34 mouse cellular contexts compared by ENCODE assay signal in the genomic region with DNA sequence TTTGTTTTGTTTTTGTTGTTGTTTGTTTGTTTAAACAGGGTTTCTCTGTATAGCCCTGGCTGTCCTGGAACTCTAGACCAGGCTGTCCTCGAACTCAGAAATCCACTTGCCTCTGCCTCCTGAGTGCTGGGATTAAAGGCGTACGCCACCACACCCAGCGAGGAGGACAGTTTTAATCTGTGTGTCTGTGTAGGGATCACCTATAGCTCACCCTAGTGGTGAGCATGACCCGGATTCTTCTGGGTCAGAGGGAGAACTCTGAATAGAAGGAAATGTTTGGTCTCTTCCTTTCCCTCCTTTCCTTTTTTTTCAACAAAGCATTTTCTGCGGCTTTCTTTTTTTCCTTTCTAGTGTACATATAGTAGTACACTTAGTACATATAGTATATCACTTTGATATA. TPM values are rescaled to one million over a fixed set of nuclear protein-coding genes. Genes with fewer than 3 reads are reported as not detected.
DNase-seq lines count a peak whose midpoint lies in the region; ATAC-seq and TF ChIP-seq lines count a peak whose summit lies in the region.
"Had no signal": no experiment of that assay in that cellular context is flagged by ENCODE, and none has a peak within 500 bp of the region (broad histone marks: within the 10 kb centered on the region; RNA-seq: fewer than 3 reads in every experiment).

No protein-coding gene starts in this region.

- no peaks in the 10 kb centered on the region for H3K9me3 ChIP-seq in intestine, postnatal 0 days (ENCODE audit: control insufficient read depth)
- no peaks in the 10 kb centered on the region for H3K9me3 ChIP-seq in intestine, embryonic 16.5 days (ENCODE audit: control insufficient read depth, low read length)
- H3K9me3 ChIP-seq in lung, embryonic 14.5 days (ENCODE audit: low read depth, low read length), result no peaks in the 10 kb centered on the region
- H3K9me3 ChIP-seq in MEL (replicated peaks; ENCODE audit: insufficient read depth, low read length), result no peaks in the 10 kb centered on the region
- no peaks in the 10 kb centered on the region for H3K9me3 ChIP-seq in forebrain, embryonic 15.5 days
- H3K9me3 ChIP-seq: embryonic facial prominence, embryonic 13.5 days; forebrain, embryonic 10.5 days; heart, embryonic 12.5 days; hindbrain, embryonic 13.5 days; stomach, embryonic 15.5 days had no signal

- H3K4me1 ChIP-seq in intestine, postnatal 0 days (replicated peaks; ENCODE audit: control insufficient read depth, insufficient read depth, low read length), result no peaks in the 10 kb centered on the region
- H3K4me1 ChIP-seq in intestine, embryonic 16.5 days (ENCODE audit: control insufficient read depth, insufficient read depth, low read length), result no peaks in the 10 kb centered on the region
- no peaks in the 10 kb centered on the region for H3K4me1 ChIP-seq in lung, embryonic 14.5 days (ENCODE audit: insufficient read depth)
- H3K4me1 ChIP-seq in MEL (ENCODE audit: control insufficient read depth in 1 of 2, insufficient read depth in 2 of 2, low read length in 2 of 2), result no peaks in the 10 kb centered on the region
- no peaks in the 10 kb centered on the region for H3K4me1 ChIP-seq in forebrain, embryonic 15.5 days
- H3K4me1 ChIP-seq: embryonic facial prominence, embryonic 13.5 days; forebrain, embryonic 10.5 days; heart, embryonic 12.5 days; hindbrain, embryonic 13.5 days; stomach, embryonic 15.5 days had no signal

- no peak for ATAC-seq in intestine, postnatal 0 days
- ATAC-seq in intestine, embryonic 16.5 days, result no peak
- no peak for ATAC-seq in lung, embryonic 14.5 days (ENCODE audit: insufficient read depth)
- ATAC-seq in forebrain, embryonic 15.5 days (replicated peaks), result no peak
- ATAC-seq: forebrain, postnatal 0 days; inflammation-experienced regulatory T-cells, adult 6 months had no signal

- no peak overlapping the region for H3K9ac ChIP-seq in intestine, postnatal 0 days (ENCODE audit: low read depth, low read length)
- H3K9ac ChIP-seq in intestine, embryonic 16.5 days (ENCODE audit: low read depth, low read length), result no peak overlapping the region
- no peak overlapping the region for H3K9ac ChIP-seq in lung, embryonic 14.5 days
- no peak overlapping the region for H3K9ac ChIP-seq in MEL (ENCODE audit: control insufficient read depth, low read depth, low read length, poor library complexity, severe bottlenecking)
- no peak overlapping the region for H3K9ac ChIP-seq in forebrain, embryonic 15.5 days (replicated peaks)
- H3K9ac ChIP-seq: embryonic facial prominence, embryonic 13.5 days; forebrain, postnatal 0 days; heart, embryonic 12.5 days; hindbrain, embryonic 13.5 days; stomach, embryonic 15.5 days had no signal

- H3K27me3 ChIP-seq in intestine, postnatal 0 days (replicated peaks; ENCODE audit: control insufficient read depth, insufficient read depth, low read length), result no peaks in the 10 kb centered on the region
- H3K27me3 ChIP-seq in intestine, embryonic 16.5 days (replicated peaks; ENCODE audit: control insufficient read depth, insufficient read depth, low read length), result no peaks in the 10 kb centered on the region
- no peaks in the 10 kb centered on the region for H3K27me3 ChIP-seq in lung, embryonic 14.5 days (ENCODE audit: insufficient read depth, low read length)
- 0 out of 4 replicates have a peak, but pooled peaks cover 0 to 2% of the 10 kb centered on the region in 2 experiments for H3K27me3 ChIP-seq in MEL (ENCODE audit: control insufficient read depth in 1 of 2, insufficient read depth in 2 of 2, low read length in 2 of 2)
- H3K27me3 ChIP-seq in forebrain, embryonic 15.5 days, result no peaks in the 10 kb centered on the region
- H3K27me3 ChIP-seq: embryonic facial prominence, embryonic 13.5 days; heart, embryonic 12.5 days; hindbrain, embryonic 13.5 days; stomach, embryonic 15.5 days had no signal

- no peak for DNase-seq in lung, embryonic 14.5 days
- no peak for DNase-seq in lung, postnatal 25 days (ENCODE audit: low spot score)
- no peak for DNase-seq in MEL (ENCODE audit: low read depth, low spot score)
- no peak for DNase-seq in frontal cortex, postnatal 36 days (ENCODE audit: low spot score in 2 of 2)
- DNase-seq: adrenal gland, postnatal 14 days; cerebellum, adult 11 months; cerebellum, adult 9-11 months; forebrain, postnatal 0 days; gastrocnemius, postnatal 14 days; heart, adult 11 months; heart, postnatal 4 days; kidney, adult 8-10 months; kidney, postnatal 10 days; lung, adult 18-20 months; lung, postnatal 10 days; midbrain, embryonic 14.5 days; right cerebral cortex, postnatal 25 days; thymus, postnatal 14 days had no signal

- peak; percentile 44 for TF ChIP-seq CTCF in intestine, postnatal 0 days (IDR thresholded peaks at IDR 0.05; ENCODE audit: low read depth)
- TF ChIP-seq CTCF in lung, embryonic 14.5 days (IDR thresholded peaks at IDR 0.05; ENCODE audit: low read depth), result peak; percentile 20; the same call in 1 of the 2 replicates
- no peak; a peak in 1 of 6 replicates for TF ChIP-seq CTCF in MEL (IDR thresholded peaks at IDR 0.05 in 2 of 3, conservative IDR thresholded peaks at IDR 0.05 in 1 of 3; ENCODE audit: control insufficient read depth in 1 of 3, insufficient read depth in 1 of 3, low read depth in 2 of 3, low read length in 3 of 3, poor library complexity in 1 of 3, severe bottlenecking in 1 of 3)

- no peak overlapping the region for H3K27ac ChIP-seq in intestine, postnatal 0 days (ENCODE audit: low read depth, low read length)
- no peak overlapping the region for H3K27ac ChIP-seq in intestine, embryonic 16.5 days (ENCODE audit: low read length)
- H3K27ac ChIP-seq in lung, embryonic 14.5 days (ENCODE audit: low read depth), result no peak overlapping the region
- H3K27ac ChIP-seq in MEL (ENCODE audit: control insufficient read depth, low read depth, low read length), result no peak overlapping the region
- H3K27ac ChIP-seq in forebrain, embryonic 15.5 days (replicated peaks), result no peak overlapping the region
- H3K27ac ChIP-seq: embryonic facial prominence, embryonic 13.5 days; forebrain, embryonic 10.5 days; hindbrain, embryonic 13.5 days; stomach, embryonic 15.5 days had no signal

- no peak overlapping the region for H3K4me2 ChIP-seq in intestine, postnatal 0 days (replicated peaks; ENCODE audit: low read depth)
- no peak overlapping the region for H3K4me2 ChIP-seq in intestine, embryonic 16.5 days (ENCODE audit: low read depth, low read length)
- no peak overlapping the region for H3K4me2 ChIP-seq in lung, embryonic 14.5 days
- no peak overlapping the region for H3K4me2 ChIP-seq in forebrain, embryonic 15.5 days (replicated peaks)
- H3K4me2 ChIP-seq: embryonic facial prominence, embryonic 13.5 days; heart, embryonic 12.5 days; hindbrain, embryonic 13.5 days; stomach, embryonic 15.5 days had no signal

- no peaks in the 10 kb centered on the region for H3K79me2 ChIP-seq in MEL (ENCODE audit: control insufficient read depth, insufficient read depth, low read length, poor library complexity)

- TF ChIP-seq RAD21 in MEL (IDR thresholded peaks at IDR 0.05; ENCODE audit: low read depth, low read length), result no peak

- H3K36me3 ChIP-seq in intestine, postnatal 0 days (ENCODE audit: control insufficient read depth, insufficient read depth), result no peaks in the 10 kb centered on the region
- H3K36me3 ChIP-seq in intestine, embryonic 16.5 days (ENCODE audit: control insufficient read depth, insufficient read depth, low read length), result no peaks in the 10 kb centered on the region
- no peaks in the 10 kb centered on the region for H3K36me3 ChIP-seq in lung, embryonic 14.5 days (ENCODE audit: insufficient read depth)
- no peaks in the 10 kb centered on the region for H3K36me3 ChIP-seq in MEL (ENCODE audit: control insufficient read depth in 1 of 2, insufficient read depth in 2 of 2, low read length in 2 of 2)
- no peaks in the 10 kb centered on the region for H3K36me3 ChIP-seq in forebrain, embryonic 15.5 days
- H3K36me3 ChIP-seq: embryonic facial prominence, embryonic 13.5 days; forebrain, embryonic 10.5 days; heart, embryonic 12.5 days; hindbrain, embryonic 13.5 days; stomach, embryonic 15.5 days had no signal

- no peak overlapping the region for H3K4me3 ChIP-seq in intestine, postnatal 0 days (ENCODE audit: low read depth, low read length)
- H3K4me3 ChIP-seq in intestine, embryonic 16.5 days (ENCODE audit: low read length), result no peak overlapping the region
- no peak overlapping the region for H3K4me3 ChIP-seq in lung, embryonic 14.5 days (ENCODE audit: low read depth, low read length)
- no peak overlapping the region for H3K4me3 ChIP-seq in MEL (ENCODE audit: control insufficient read depth in 1 of 2, insufficient read depth in 1 of 2, low read depth in 2 of 2, low read length in 2 of 2)
- no peak overlapping the region for H3K4me3 ChIP-seq in forebrain, embryonic 15.5 days
- H3K4me3 ChIP-seq: embryonic facial prominence, embryonic 13.5 days; forebrain, embryonic 10.5 days; heart, embryonic 12.5 days; hindbrain, embryonic 13.5 days; stomach, embryonic 15.5 days had no signal

- TF ChIP-seq EP300 in MEL (IDR thresholded peaks at IDR 0.05; ENCODE audit: low read depth in 1 of 2, low read length in 2 of 2), result no peak

- WGBS in intestine, postnatal 0 days, result 75% methylated on average over 6 of the region's 6 CpGs
- WGBS in intestine, embryonic 16.5 days, result 74% methylated on average over 6 of the region's 6 CpGs
- WGBS in lung, embryonic 14.5 days, result 70% methylated on average over 6 of the region's 6 CpGs
- 80% methylated on average over 6 of the region's 6 CpGs for WGBS in forebrain, embryonic 15.5 days

- TF ChIP-seq POLR2A in MEL (IDR thresholded peaks at IDR 0.05; ENCODE audit: control insufficient read depth in 1 of 2, insufficient read depth in 1 of 2, low read depth in 1 of 2, low read length in 2 of 2, poor library complexity in 1 of 2), result no peak

RNA-seq across cellular contexts. Expression of a gene that starts 23.8 kb away (rescaled TPM):
- polyA plus RNA-seq in intestine, postnatal 0 days (2015; fragmentation: Nextera tagmentation; extraction: Ambion mirVana), result 109 and 111 TPM in 2 replicates
- 70.8 and 72.0 TPM in 2 replicates for polyA plus RNA-seq in intestine, embryonic 16.5 days (2015; fragmentation: Nextera tagmentation; extraction: Ambion mirVana)
- polyA plus RNA-seq in lung, embryonic 14.5 days (2014; fragmentation: Nextera tagmentation; extraction: Ambion mirVana), result 45.5 and 49.0 TPM in 2 replicates
- 19.3 and 25.8 TPM in 2 replicates for total RNA-seq in MEL (2012; rRNA removed)
- 10 to 100 TPM in 1 of 2 experiments, not detected in 1; 31.6 TPM for polyA plus RNA-seq in MEL (2012; ENCODE audit: insufficient read depth in 1 of 2, insufficient read length in 2 of 2, low read depth in 1 of 2, low replicate concordance in 2 of 2, missing spikeins in 1 of 2)
- polyA plus RNA-seq in forebrain, embryonic 15.5 days (2015; fragmentation: Nextera tagmentation; extraction: Ambion mirVana), result 20.5 and 21.3 TPM in 2 replicates

RNA-seq across cellular contexts. Expression of a gene that starts 26.7 kb away (rescaled TPM):
- 0.08 and 0.13 TPM in 2 replicates for polyA plus RNA-seq in intestine, postnatal 0 days (2015; fragmentation: Nextera tagmentation; extraction: Ambion mirVana)
- polyA plus RNA-seq in intestine, embryonic 16.5 days (2015; fragmentation: Nextera tagmentation; extraction: Ambion mirVana), result 0.34 and 0.36 TPM in 2 replicates
- polyA plus RNA-seq in lung, embryonic 14.5 days (2014; fragmentation: Nextera tagmentation; extraction: Ambion mirVana), result 0.53 and 2.7 TPM in 2 replicates
- total RNA-seq in MEL (2012; rRNA removed), result 0.07 TPM in 1 of 2 replicates, not detected in the other
- polyA plus RNA-seq in MEL (2012; ENCODE audit: insufficient read depth in 1 of 2, insufficient read length in 2 of 2, low read depth in 1 of 2, low replicate concordance in 2 of 2, missing spikeins in 1 of 2), result under 1 TPM in 1 of 2 experiments, not detected in 1; 0.19 TPM
- polyA plus RNA-seq in forebrain, embryonic 15.5 days (2015; fragmentation: Nextera tagmentation; extraction: Ambion mirVana), result 0.15 and 0.26 TPM in 2 replicates
- total RNA-seq: neutrophil, adult 5-6 weeks had no signal

RNA-seq across cellular contexts. Expression of a gene that starts 27.3 kb away (rescaled TPM):
- 0.08 and 0.16 TPM in 2 replicates for polyA plus RNA-seq in intestine, postnatal 0 days (2015; fragmentation: Nextera tagmentation; extraction: Ambion mirVana)
- not detected in 2 replicates for polyA plus RNA-seq in intestine, embryonic 16.5 days (2015; fragmentation: Nextera tagmentation; extraction: Ambion mirVana)
- polyA plus RNA-seq in lung, embryonic 14.5 days (2014; fragmentation: Nextera tagmentation; extraction: Ambion mirVana), result 0.20 TPM in 1 of 2 replicates, not detected in the other
- not detected in 2 replicates for total RNA-seq in MEL (2012; rRNA removed)
- not detected for polyA plus RNA-seq in MEL (2012; ENCODE audit: insufficient read depth in 1 of 2, insufficient read length in 2 of 2, low read depth in 1 of 2, low replicate concordance in 2 of 2, missing spikeins in 1 of 2)
- polyA plus RNA-seq in forebrain, embryonic 15.5 days (2015; fragmentation: Nextera tagmentation; extraction: Ambion mirVana), result not detected in 2 replicates
- total RNA-seq: ES-E14; forebrain, postnatal 0 days; gastrocnemius, postnatal 14 days; layer of hippocampus, postnatal 10 days; left cerebral cortex, adult 18-20 months; left cerebral cortex, postnatal 14 days had no signal
- polyA plus RNA-seq: C2C12; forebrain, postnatal 0 days; heart, embryonic 12.5 days; midbrain, embryonic 14.5 days; neural tube, embryonic 11.5 days had no signal

Comparison
In these comparisons a context has a peak if more than half of its experiments do, and no peak if none do; other contexts are left out.
1. CTCF ChIP-seq: peak in intestine, postnatal 0 days (single experiment) and lung, embryonic 14.5 days (single experiment); none in MEL (0 of 3).